Mouse (Mus musculus) lung, postnatal 0 days (tissue): Measurements from ENCODE around the gene Zfp974.

Experiments used
- CTCF ChIP-seq: IDR thresholded peaks from 2 replicates; pipeline ENCODE4 v1.5.1; 2016; ENCODE audit warnings: antibody characterized with exemption, mild to moderate bottlenecking
- EP300 ChIP-seq: IDR thresholded peaks from 2 replicates; pipeline ENCODE4 v1.6.1; 2016; ENCODE audit warnings: antibody characterized with exemption, mild to moderate bottlenecking, control low read depth

GRCm38 (mm10) chr7:27900601-27901000 is 28.7 kb downstream of the Zfp974 start:
- no peak for TF ChIP-seq CTCF
- no peak for TF ChIP-seq EP300
